Mouse (Mus musculus) common myeloid progenitor, adult 5-6 weeks (primary cell): ENCODE data around the gene Gfi1. TPM values are rescaled to one million over a fixed set of nuclear protein-coding genes. Genes with fewer than 3 reads are reported as not detected.

Experiments
- ATAC-seq: replicated peaks from 2 replicates; pipeline ENCODE4 v1.8.0; 2016; ENCODE audit warnings: low read depth, mild to moderate bottlenecking, moderate TSS enrichment, inconsistent platforms; ENCODE audit not compliant: poor library complexity, severe bottlenecking
- total RNA-seq: library from RNA; stranded (forward); fragments of 200-1000, 187-1606 nt; gene quantifications from 2 replicates; pipeline ENCODE4 v1.2.3, GENCODE M21; 2017

Gene Gfi1
- total RNA-seq, 1 experiment from 2014 or later, result 9.0 TPM

DNA sequence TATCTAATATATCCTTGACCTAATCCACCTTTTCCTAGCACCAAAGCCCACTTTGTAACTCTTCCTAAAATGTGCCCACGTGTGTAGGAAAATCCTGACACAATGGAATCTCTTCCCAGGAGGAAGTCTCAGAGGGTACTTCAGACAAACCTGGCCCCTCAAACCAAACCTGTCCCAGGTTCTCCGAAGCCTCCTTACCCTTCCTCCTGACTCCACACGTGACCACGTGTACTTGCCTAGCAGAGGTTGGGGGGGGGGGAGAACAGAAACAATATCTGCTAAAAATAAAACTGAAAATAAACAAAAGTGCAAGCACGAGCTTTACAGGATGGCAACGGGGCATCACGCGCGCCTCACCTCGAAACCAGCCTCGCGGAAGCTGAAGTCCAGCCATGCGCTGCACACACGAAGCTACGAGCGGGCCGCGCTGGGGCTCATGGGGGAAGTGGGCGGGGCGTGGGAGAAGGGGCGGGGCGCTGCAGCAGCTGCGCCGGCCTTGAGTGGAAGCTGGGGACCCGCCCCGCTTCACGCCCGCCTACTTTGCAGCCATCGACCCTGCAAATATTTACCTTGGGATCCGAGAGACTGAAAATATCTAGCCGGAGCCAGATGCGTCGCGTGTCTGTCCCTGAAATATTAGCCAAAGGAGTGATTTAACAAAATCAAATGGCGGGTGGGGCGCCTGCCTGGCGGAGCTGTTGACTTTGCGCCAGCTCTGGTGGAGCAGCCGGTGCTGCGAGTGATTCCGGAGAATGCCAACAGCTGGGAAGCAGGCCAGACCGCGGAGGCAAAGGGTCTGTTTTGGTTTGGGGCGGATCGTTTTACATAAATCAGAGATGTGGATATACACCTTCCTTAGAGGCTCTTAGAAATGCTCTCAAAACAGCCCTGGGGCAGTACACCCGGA, 38.0 kb downstream of the Gfi1 start:
- ATAC-seq, result peak; percentile 86

DNA sequence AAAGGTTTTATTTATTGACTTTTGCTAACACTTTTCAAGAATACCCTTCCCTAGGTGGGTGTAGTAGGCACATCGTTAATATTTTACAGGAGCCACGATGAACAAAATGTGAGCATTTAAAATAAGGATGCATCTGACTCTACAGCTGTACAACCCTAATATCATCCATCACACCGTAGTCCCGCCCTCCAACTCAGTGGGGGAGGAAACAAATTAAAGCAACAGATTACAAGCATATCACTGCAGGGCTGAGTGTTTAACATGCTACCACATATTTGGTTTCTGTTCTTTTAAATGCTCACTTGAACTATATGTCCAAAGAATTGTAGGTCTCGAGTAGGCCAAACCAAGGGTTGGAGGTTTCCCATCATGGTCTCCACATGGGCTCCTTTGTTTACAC, 38.7 kb downstream of the Gfi1 start:
- no peak for ATAC-seq

DNA sequence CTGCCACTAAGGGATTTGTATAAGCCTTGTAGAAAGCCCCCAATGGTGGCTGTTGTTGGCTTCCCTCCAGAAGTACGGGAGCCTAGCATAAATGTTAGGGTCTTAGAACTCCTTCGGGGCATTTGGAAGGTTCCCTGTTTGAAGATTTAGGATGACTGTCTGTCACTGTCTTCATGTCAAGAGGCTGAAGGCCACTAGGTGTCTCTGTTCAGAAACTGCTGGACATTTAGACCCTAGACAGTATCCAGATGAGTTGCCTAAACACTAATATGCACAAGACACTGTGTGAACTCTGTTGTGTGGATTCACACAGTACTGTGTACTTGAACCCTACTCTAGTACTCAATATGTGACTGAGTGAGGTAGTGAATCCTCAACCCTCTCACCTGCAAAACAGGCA, 41.5 kb downstream of the Gfi1 start:
- 0 out of 2 replicates have a peak, but pooled peaks have one; percentile 40 for ATAC-seq

DNA sequence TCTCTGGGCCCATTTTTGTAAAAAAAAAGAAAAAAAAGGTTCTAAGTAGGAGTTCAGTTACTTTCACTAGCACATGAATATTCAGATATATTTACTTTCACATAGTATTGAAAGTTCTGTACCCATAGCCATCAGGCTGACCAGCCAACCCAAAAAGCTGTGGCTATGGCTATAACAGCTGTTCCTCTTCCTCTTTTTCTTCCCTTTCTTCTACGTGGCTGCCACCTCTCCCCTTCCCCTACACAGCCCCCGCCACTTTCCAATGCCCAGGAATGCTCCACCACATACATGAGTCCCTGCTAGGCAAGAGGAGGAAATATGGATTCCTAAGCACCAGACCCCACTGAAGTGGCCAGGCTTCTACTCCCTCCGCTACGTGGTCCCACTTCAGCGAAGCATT, 44.5 kb downstream of the Gfi1 start:
- ATAC-seq, result peak; percentile 46

DNA sequence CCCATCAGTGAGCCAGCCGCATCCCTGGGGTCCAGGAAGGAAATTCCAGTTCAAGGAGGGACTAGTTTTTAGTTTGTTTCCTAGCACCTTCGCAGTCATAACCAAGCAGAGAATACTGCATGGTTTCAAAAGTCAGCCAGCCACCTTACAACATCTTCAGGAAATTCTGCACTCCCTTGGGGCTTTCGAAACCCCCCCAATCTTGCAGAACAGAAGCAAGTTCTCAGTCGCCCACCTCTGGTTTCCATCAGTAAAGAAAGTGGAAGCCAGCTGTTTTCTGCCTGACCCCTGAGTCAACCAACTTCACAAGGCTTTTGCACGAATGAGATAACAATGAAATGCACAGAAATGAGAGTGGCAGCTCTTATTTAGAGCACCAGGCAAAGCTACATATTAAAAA, 47.4 kb downstream of the Gfi1 start:
- ATAC-seq, result no peak

Other genes starting within 250 kb of the Gfi1 start
- gene Gm42669, start 218.4 kb downstream of the Gfi1 start, total RNA-seq, result 0.50 TPM in 1 of 2 replicates, not detected in the other
- not detected in 2 replicates for gene 1700028K03Rik, start 191.3 kb downstream of the Gfi1 start, total RNA-seq
- gene Rpap2, start 128.7 kb downstream of the Gfi1 start, total RNA-seq, result 25.8 and 30.9 TPM in 2 replicates
- 16.2 and 18.9 TPM in 2 replicates for gene Glmn, start 128.1 kb downstream of the Gfi1 start, total RNA-seq
- gene Ube2d2b, start 104.1 kb upstream of the Gfi1 start, total RNA-seq, result not detected in 2 replicates
- gene Evi5, start 149.1 kb upstream of the Gfi1 start, total RNA-seq, result 7.9 and 15.4 TPM in 2 replicates
- 363 and 432 TPM in 2 replicates for gene Rpl5, start 174.5 kb upstream of the Gfi1 start, total RNA-seq